Mouse (Mus musculus): ENCODE results near the gene Zfp747. TPM values are rescaled to one million over a fixed set of nuclear protein-coding genes. Genes with fewer than 3 reads are reported as not detected.
"Not testable (repeated sequence)": the region's sequence is repeated elsewhere in the genome, so short reads cannot be mapped to it uniquely, and the experiment has no call there.

The Zfp747 gene
- 9.3 and 10.5 TPM in 2 replicates for polyA plus RNA-seq (2016; fragmentation: Nextera tagmentation; extraction: Ambion mirVana)

GRCm38 (mm10) chr7:127375271-127376245, at the start of gene Zfp747:
TSS of gene Zfp747 (minus strand) at chr7:127376050.
- Histone ChIP-seq H3K27ac (peak within 1 kb of the TSS; percentile 50; the same call in 1 of the 2 replicates), H3K36me3 (peaks cover 15% of the 10 kb centered on the region), H3K4me3 (peak within 1 kb of the TSS; percentile 70), H3K9ac (peak within 1 kb of the TSS; percentile 74), H3K4me2 (replicated peaks) (peak within 1 kb of the TSS; percentile 65)
- H3K27me3 ChIP-seq, H3K9me3 ChIP-seq, H3K4me1 ChIP-seq: not testable (repeated sequence)
- WGBS = 2% methylated on average over 49 of the region's 49 CpGs
- peak; percentile 89 for ATAC-seq (ENCODE audit: insufficient number of reproducible peaks, insufficient read depth, low FRiP score, low TSS enrichment)

DNA sequence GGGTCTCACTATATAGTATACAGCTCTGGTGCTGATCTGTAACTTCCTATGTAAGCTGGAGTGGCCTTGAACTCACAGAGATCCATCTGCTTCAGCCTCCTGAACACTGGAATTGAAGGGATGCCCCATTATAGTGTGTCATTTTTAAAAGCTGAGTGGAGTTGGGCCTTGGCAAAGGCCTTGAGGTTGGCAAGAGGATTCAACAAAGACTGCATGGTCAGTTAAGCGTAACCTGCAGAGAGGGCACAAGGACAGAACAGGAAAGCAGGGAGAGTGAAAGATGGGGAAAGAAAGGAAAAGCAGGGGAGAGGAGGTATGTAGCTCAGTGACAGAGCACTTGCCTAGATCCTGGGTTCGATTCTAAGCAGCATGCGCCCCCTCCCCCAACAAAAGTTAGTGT, 49.4 kb upstream of the Zfp747 start:
- Histone ChIP-seq H3K9me3 (no peaks in the 10 kb centered on the region), H3K4me3 (no peak overlapping the region), H3K4me2 (replicated peaks) (no peak overlapping the region), H3K27me3 (no peaks in the 10 kb centered on the region), H3K36me3 (no peaks in the 10 kb centered on the region), H3K4me1 (peaks cover 8% of the 10 kb centered on the region; the same call in 1 of the 2 replicates), H3K9ac (no peak overlapping the region), H3K27ac (no peak overlapping the region)
- ATAC-seq (ENCODE audit: insufficient number of reproducible peaks, insufficient read depth, low FRiP score, low TSS enrichment) = no peak
- 88% methylated on average over 3 of the region's 3 CpGs for WGBS

GRCm38 (mm10) chr7:127422247-127422646, 46.4 kb upstream of the Zfp747 start:
- Histone ChIP-seq H3K9ac (no peak overlapping the region), H3K4me2 (replicated peaks) (peak overlapping the region; percentile 96), H3K36me3 (peaks cover 8% of the 10 kb centered on the region), H3K4me3 (peak overlapping the region; percentile 66), H3K27me3 (no peaks in the 10 kb centered on the region), H3K27ac (no peak overlapping the region), H3K9me3 (no peaks in the 10 kb centered on the region), H3K4me1 (peaks cover 8% of the 10 kb centered on the region; the same call in 1 of the 2 replicates)
- 2% methylated on average over 15 of the region's 15 CpGs for WGBS
- ATAC-seq (ENCODE audit: insufficient number of reproducible peaks, insufficient read depth, low FRiP score, low TSS enrichment) = no peak

GRCm38 (mm10) chr7:127421388-127422191, 45.7 kb upstream of the Zfp747 start, which contains the start of gene Zfp688:
TSS of gene Zfp688 (minus strand) at chr7:127422068.
- H3K9me3 ChIP-seq = no peaks in the 10 kb centered on the region
- peak within 1 kb of the TSS; percentile 66 for H3K4me3 ChIP-seq
- peaks cover 8% of the 10 kb centered on the region; the same call in 1 of the 2 replicates for H3K4me1 ChIP-seq
- peak within 1 kb of the TSS; percentile 90 for H3K9ac ChIP-seq
- H3K36me3 ChIP-seq = peaks cover 8% of the 10 kb centered on the region
- peak within 1 kb of the TSS; percentile 96 for H3K4me2 ChIP-seq (replicated peaks)
- no peaks in the 10 kb centered on the region for H3K27me3 ChIP-seq
- peak; percentile 86 for ATAC-seq (ENCODE audit: insufficient number of reproducible peaks, insufficient read depth, low FRiP score, low TSS enrichment)
- H3K27ac ChIP-seq = peak within 1 kb of the TSS; percentile 63
- under 1% methylated on average over 48 of the region's 48 CpGs for WGBS

- 68% methylated on average over 2 of the region's 2 CpGs for WGBS
- Histone ChIP-seq H3K4me2 (replicated peaks) (no peak overlapping the region), H3K27me3 (no peaks in the 10 kb centered on the region), H3K4me3 (no peak overlapping the region), H3K36me3 (no peaks in the 10 kb centered on the region), H3K4me1 (no peaks in the 10 kb centered on the region), H3K9ac (no peak overlapping the region), H3K9me3 (no peaks in the 10 kb centered on the region), H3K27ac (no peak overlapping the region)
- no peak for ATAC-seq (ENCODE audit: insufficient number of reproducible peaks, insufficient read depth, low FRiP score, low TSS enrichment)
These were observed 35.6 kb upstream of the Zfp747 start for GRCm38 (mm10) chr7:127411418-127411817.

DNA sequence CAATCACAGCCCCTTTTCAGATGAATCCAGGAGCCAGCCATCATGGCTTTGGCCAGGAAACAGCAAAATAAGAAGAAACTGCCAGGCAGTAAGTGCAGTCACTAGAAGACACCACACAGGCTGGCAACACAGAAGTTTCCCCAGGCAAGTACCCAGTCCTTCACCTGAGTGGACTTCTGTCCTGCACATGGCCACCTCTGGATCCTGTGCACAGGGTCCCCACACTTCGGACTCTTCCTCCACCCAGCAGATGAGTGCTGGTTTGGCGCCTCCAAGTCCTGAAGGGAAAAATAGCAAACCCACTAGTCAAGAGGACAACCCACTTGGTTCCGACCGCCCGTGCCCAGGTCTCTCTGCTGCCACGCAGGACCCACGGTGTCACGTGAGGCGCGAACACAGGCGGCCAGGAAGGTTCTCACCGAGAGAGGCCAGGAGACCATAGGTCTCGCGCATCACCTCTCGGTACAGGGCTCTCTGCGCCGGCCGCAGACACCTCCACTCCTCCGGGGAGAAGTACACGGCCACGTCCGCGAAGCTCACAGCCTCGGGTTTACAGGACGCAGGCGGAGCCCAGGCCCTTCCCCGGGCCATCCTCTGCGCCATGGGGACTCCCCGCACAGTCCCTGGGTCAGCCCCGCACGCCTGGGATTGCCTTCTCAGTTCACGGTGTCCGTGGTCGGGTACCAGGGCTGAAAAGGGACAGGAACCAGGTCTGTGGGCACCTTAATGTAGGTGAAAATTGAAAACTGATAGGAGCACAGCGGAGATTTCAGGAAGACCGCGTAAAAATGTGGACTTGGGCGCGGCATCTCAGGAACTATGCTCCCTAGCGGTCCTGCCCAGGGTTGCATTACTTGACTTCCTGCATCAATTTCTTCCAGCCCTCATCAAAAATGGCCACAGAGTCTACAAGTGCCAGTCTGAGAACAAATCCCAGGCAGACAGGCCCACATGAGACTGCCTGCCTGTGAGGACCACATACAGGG, 30.4 kb upstream of the Zfp747 start, which contains the start of gene Zfp764:
Gene Zfp764 (minus strand): TSS at position 821 of the 986 bp plus-strand sequence.
- not testable (repeated sequence) for H3K36me3 ChIP-seq, H3K9me3 ChIP-seq, H3K27me3 ChIP-seq, H3K4me1 ChIP-seq
- peak within 1 kb of the TSS; percentile 88 for H3K4me2 ChIP-seq (replicated peaks)
- peak within 1 kb of the TSS; percentile 77 for H3K9ac ChIP-seq
- H3K4me3 ChIP-seq = peak within 1 kb of the TSS; percentile 56
- 8% methylated on average over 40 of the region's 40 CpGs for WGBS
- H3K27ac ChIP-seq = peak within 1 kb of the TSS; percentile 76
- peak; percentile 75 for ATAC-seq (ENCODE audit: insufficient number of reproducible peaks, insufficient read depth, low FRiP score, low TSS enrichment)

GRCm38 (mm10) chr7:127404101-127404500, 28.3 kb upstream of the Zfp747 start:
- not testable (repeated sequence) for H3K36me3 ChIP-seq; H3K9me3 ChIP-seq; H3K4me1 ChIP-seq; H3K27ac ChIP-seq; H3K27me3 ChIP-seq; H3K4me2 ChIP-seq (replicated peaks); H3K9ac ChIP-seq; H3K4me3 ChIP-seq; ATAC-seq (ENCODE audit: insufficient number of reproducible peaks, insufficient read depth, low FRiP score, low TSS enrichment)
- WGBS = 96% methylated on average over 6 of the region's 6 CpGs

GRCm38 (mm10) chr7:127402980-127403379, 27.1 kb upstream of the Zfp747 start:
- 53% methylated on average over 2 of the region's 2 CpGs for WGBS
- no peak overlapping the region for H3K4me3 ChIP-seq
- no peaks in the 10 kb centered on the region for H3K27me3 ChIP-seq
- H3K4me2 ChIP-seq (replicated peaks) = no peak overlapping the region
- H3K27ac ChIP-seq = no peak overlapping the region
- peaks cover 4% of the 10 kb centered on the region for H3K36me3 ChIP-seq
- no peak overlapping the region for H3K9ac ChIP-seq
- no peaks in the 10 kb centered on the region for H3K4me1 ChIP-seq
- no peak for ATAC-seq (ENCODE audit: insufficient number of reproducible peaks, insufficient read depth, low FRiP score, low TSS enrichment)
- H3K9me3 ChIP-seq = no peaks in the 10 kb centered on the region

GRCm38 (mm10) chr7:127400355-127400754, 24.5 kb upstream of the Zfp747 start:
- Histone ChIP-seq H3K9me3 (no peaks in the 10 kb centered on the region), H3K4me3 (no peak overlapping the region), H3K27me3 (no peaks in the 10 kb centered on the region), H3K4me2 (replicated peaks) (no peak overlapping the region), H3K27ac (no peak overlapping the region), H3K9ac (no peak overlapping the region), H3K4me1 (no peaks in the 10 kb centered on the region), H3K36me3 (peaks cover 4% of the 10 kb centered on the region)
- no peak for ATAC-seq (ENCODE audit: insufficient number of reproducible peaks, insufficient read depth, low FRiP score, low TSS enrichment)
- 65% methylated on average over 3 of the region's 3 CpGs for WGBS

- peak overlapping the region; percentile 35 for H3K9ac ChIP-seq
- H3K4me2 ChIP-seq (replicated peaks) = peak overlapping the region; percentile 85
- H3K4me1 ChIP-seq = peaks cover 4% of the 10 kb centered on the region
- 26% methylated on average over 7 of the region's 7 CpGs for WGBS
- no peak for ATAC-seq (ENCODE audit: insufficient number of reproducible peaks, insufficient read depth, low FRiP score, low TSS enrichment)
- H3K9me3 ChIP-seq = no peaks in the 10 kb centered on the region
- peak overlapping the region; percentile 72 for H3K4me3 ChIP-seq
- H3K36me3 ChIP-seq = peaks cover 11% of the 10 kb centered on the region
- H3K27me3 ChIP-seq = no peaks in the 10 kb centered on the region
- H3K27ac ChIP-seq = peak overlapping the region; percentile 86; the same call in 1 of the 2 replicates
These were observed 18.1 kb upstream of the Zfp747 start for GRCm38 (mm10) chr7:127393944-127394333.
